In genomic region chr11:117941848-117942247, GRCm38 (mm10) we compare ENCODE assay signal across 13 mouse cellular contexts. TPM values are rescaled to one million over a fixed set of nuclear protein-coding genes. Genes with fewer than 3 reads are reported as not detected.
DNase-seq lines count a peak whose midpoint lies in the region; ATAC-seq and TF ChIP-seq lines count a peak whose summit lies in the region.
"Had no signal": no experiment of that assay in that cellular context is flagged by ENCODE, and none has a peak within 500 bp of the region (broad histone marks: within the 10 kb centered on the region; RNA-seq: fewer than 3 reads in every experiment).

No protein-coding gene starts in this region.

- H3K9ac ChIP-seq in lung, embryonic 14.5 days, result no peak overlapping the region

- peak; percentile 26 for DNase-seq in embryo, embryonic 10 days (ENCODE audit: low spot score)
- no peak for DNase-seq in embryo, embryonic 11 days
- peak; percentile 27 for DNase-seq in lung, embryonic 14.5 days
- no peak for DNase-seq in lung, postnatal 25 days (ENCODE audit: low spot score)
- DNase-seq in 3134 (ENCODE audit: extremely low read depth, insufficient read length, low spot score), result peak; percentile 83
- DNase-seq in layer of hippocampus, adult 18-20 months (ENCODE audit: low spot score in 2 of 2), result no peak
- no peak for DNase-seq in right cerebral cortex, postnatal 14 days
- DNase-seq: adrenal gland, postnatal 36 days; cerebellum, adult 18-20 months; kidney, adult 8-10 months; layer of hippocampus, adult 9-11 months had no signal

- 29% methylated on average over 4 of the region's 4 CpGs for WGBS in lung, embryonic 14.5 days

- H3K36me3 ChIP-seq in lung, embryonic 14.5 days (ENCODE audit: insufficient read depth), result no peaks in the 10 kb centered on the region

- no peak overlapping the region for H3K27ac ChIP-seq in lung, embryonic 14.5 days (ENCODE audit: low read depth)
- peak overlapping the region; percentile 20; the same call in 1 of the 2 replicates for H3K27ac ChIP-seq in bone marrow macrophage, adult 2 months (ENCODE audit: insufficient read depth, low read depth, low read length)

- TF ChIP-seq POLR2A in bone marrow macrophage, adult 2 months (IDR thresholded peaks at IDR 0.05; ENCODE audit: borderline replicate concordance, low read depth, low read length), result no peak

- no peak for ATAC-seq in lung, embryonic 14.5 days (ENCODE audit: insufficient read depth)
- ATAC-seq: forebrain, embryonic 14.5 days had no signal

- no peaks in the 10 kb centered on the region for H3K27me3 ChIP-seq in lung, embryonic 14.5 days (ENCODE audit: insufficient read depth, low read length)

- TF ChIP-seq CTCF in lung, embryonic 14.5 days (IDR thresholded peaks at IDR 0.05; ENCODE audit: low read depth), result no peak
- TF ChIP-seq CTCF in bone marrow macrophage, adult 2 months (IDR thresholded peaks at IDR 0.05; ENCODE audit: low read depth, low read length), result no peak

- H3K4me2 ChIP-seq in lung, embryonic 14.5 days, result no peak overlapping the region

- peaks cover 17% of the 10 kb centered on the region; the same call in 1 of the 2 replicates for H3K4me1 ChIP-seq in lung, embryonic 14.5 days (ENCODE audit: insufficient read depth)
- H3K4me1 ChIP-seq in bone marrow macrophage, adult 2 months (ENCODE audit: control insufficient read depth, insufficient read depth, low read length), result peaks cover 46% of the 10 kb centered on the region

- no peak overlapping the region for H3K4me3 ChIP-seq in lung, embryonic 14.5 days (ENCODE audit: low read depth, low read length)
- H3K4me3 ChIP-seq in bone marrow macrophage, adult 2 months (ENCODE audit: insufficient read depth, low read length), result no peak overlapping the region

- no peaks in the 10 kb centered on the region for H3K9me3 ChIP-seq in lung, embryonic 14.5 days (ENCODE audit: low read depth, low read length)

RNA-seq across cellular contexts. Expression of gene Socs3, which starts 28.0 kb away (rescaled TPM):
- 5.4 and 6.4 TPM in 2 replicates for polyA plus RNA-seq in lung, embryonic 14.5 days (2014; fragmentation: Nextera tagmentation; extraction: Ambion mirVana)
- 6.9 and 7.1 TPM in 2 replicates for polyA plus RNA-seq in bone marrow macrophage, adult 2 months (2012; ENCODE audit: insufficient read depth, insufficient read length, missing spikeins)
- 1 to 10 TPM; 1.0 to 1.3 TPM for total RNA-seq in layer of hippocampus, adult 18-20 months (2021)

RNA-seq across cellular contexts. Expression of gene Pgs1, which starts 44.2 kb away (rescaled TPM):
- polyA plus RNA-seq in lung, embryonic 14.5 days (2014; fragmentation: Nextera tagmentation; extraction: Ambion mirVana), result 35.8 and 40.8 TPM in 2 replicates
- polyA plus RNA-seq in bone marrow macrophage, adult 2 months (2012; ENCODE audit: insufficient read depth, insufficient read length, missing spikeins), result 35.4 and 37.1 TPM in 2 replicates
- 10 to 100 TPM; 78.8 to 81.7 TPM for total RNA-seq in layer of hippocampus, adult 18-20 months (2021)

Comparison
In these comparisons a context has a peak if more than half of its experiments do, and no peak if none do; other contexts are left out.
1. DNase-seq: peak in embryo, embryonic 10 days (single experiment), lung, embryonic 14.5 days (single experiment) and 3134 (single experiment); none in embryo, embryonic 11 days (single experiment), lung, postnatal 25 days (single experiment), layer of hippocampus, adult 18-20 months (0 of 2) and right cerebral cortex, postnatal 14 days (single experiment).